Mouse (Mus musculus) Patski (cell line): Measurements from ENCODE around the gene Borcs6. TPM values are rescaled to one million over a fixed set of nuclear protein-coding genes. Genes with fewer than 3 reads are reported as not detected.

ENCODE experiments used
- ATAC-seq: fragments of 100-300 bp; one replicate; pipeline ENCODE4 v1.8.0; 2021
- CTCF ChIA-PET: fragments of 350-600 bp; sonication (Branson Sonifier 250); formaldehyde crosslinking; loops from one replicate; lab custom pipeline; 2022; ENCODE audit warnings: inconsistent platforms; lab: Charles Lee
- POLR2A ChIA-PET: fragments of 350-600 bp; sonication (Branson Sonifier 250); formaldehyde crosslinking; loops from one replicate; lab custom pipeline; 2022; ENCODE audit warnings: antibody characterized with exemption, inconsistent platforms; lab: Charles Lee
- DNase-seq: peaks from one replicate; pipeline ENCODE4 v3.0.0-alpha.2; 2011; ENCODE audit warnings: low read depth, low spot score
- H3K27me3 ChIP-seq: fragments of 371-371 bp; one replicate; pipeline ENCODE4 v1.5.1; 2021
- CTCF ChIP-seq: fragments of 100-300 bp; IDR thresholded peaks from one replicate; pipeline ENCODE4 v1.5.1; 2021
- in situ Hi-C: fragments of 300-500 bp; cut with MboI; formaldehyde crosslinking; loops from 3 replicates; pipeline ENCODE4 v1.11.1; 2018; ENCODE audit warnings: low pct_unique_long_range_greater_than_20kb, mixed read lengths
- polyA plus RNA-seq: library from polyadenylated mRNA; unstranded; gene quantifications from one replicate; pipeline ENCODE4 v1.2.3, GENCODE M21; 2021

Gene Borcs6
- polyA plus RNA-seq, 1 experiment from 2014 or later, result 15.9 TPM

- no peaks in the 10 kb centered on the region for H3K27me3 ChIP-seq
- ChIA-PET CTCF (no interaction called here), POLR2A (interaction anchor here (0.6 kb wide), 1 partner anchor 42 kb away, joined by 6 read pairs; no protein-coding TSS in a partner anchor)
- DNase-seq (no peak), ATAC-seq (no peak)
- in situ Hi-C loops, result loop anchor here (25.0 kb wide), 1 partner anchor 906 kb away; the partner anchor contains the start of genes Ctdnep1, Elp5, Gabarap and Phf23
- no peak for TF ChIP-seq CTCF
Observed at GRCm38 (mm10) chr11:69080855-69081222, 21.3 kb downstream of the Borcs6 start.

GRCm38 (mm10) chr11:69081613-69082012 is 22.1 kb downstream of the Borcs6 start:
- ATAC-seq (no peak), DNase-seq (no peak)
- ChIA-PET CTCF (interaction anchor here (1.0 to 1.4 kb wide), 2 partner anchors 12 to 42 kb away, joined by 3 to 5 read pairs; partner anchors contain the start of gene 9130213A22Rik), POLR2A (no interaction called here)
- in situ Hi-C loops, result loop anchor here (25.0 kb wide), 1 partner anchor 906 kb away; the partner anchor contains the start of genes Ctdnep1, Elp5, Gabarap and Phf23
- H3K27me3 ChIP-seq, result no peaks in the 10 kb centered on the region
- no peak for TF ChIP-seq CTCF

- DNase-seq (no peak), ATAC-seq (no peak)
- in situ Hi-C loops, result loop anchor here (25.0 kb wide), 1 partner anchor 902 kb away; the partner anchor contains the start of genes Ctdnep1, Elp5, Gabarap and Phf23
- ChIA-PET POLR2A (no interaction called here), CTCF (interaction anchor here (1.2 to 2.2 kb wide), 2 partner anchors 10 to 19 kb away, joined by 3 to 8 read pairs; no protein-coding TSS in a partner anchor)
- TF ChIP-seq CTCF, result no peak
- no peaks in the 10 kb centered on the region for H3K27me3 ChIP-seq
Observed at GRCm38 (mm10) chr11:69085608-69086007, 26.1 kb downstream of the Borcs6 start.

- no peaks in the 10 kb centered on the region for H3K27me3 ChIP-seq
- DNase-seq (no peak), ATAC-seq (no peak)
- in situ Hi-C loops, result loop anchor here (25.0 kb wide), 1 partner anchor 901 kb away; the partner anchor contains the start of genes Ctdnep1, Elp5, Gabarap and Phf23
- no peak for TF ChIP-seq CTCF
- ChIA-PET POLR2A (interaction anchor here (0.7 kb wide), 1 partner anchor 8 kb away, joined by 3 read pairs; no protein-coding TSS in a partner anchor), CTCF (interaction anchor here (2.2 kb wide), 1 partner anchor 19 kb away, joined by 8 read pairs; no protein-coding TSS in a partner anchor)
Observed at GRCm38 (mm10) chr11:69086390-69086789, 26.9 kb downstream of the Borcs6 start.

GRCm38 (mm10) chr11:69087082-69087481 is 27.6 kb downstream of the Borcs6 start:
- DNase-seq, result no peak
- ChIA-PET POLR2A (interaction anchor here (0.7 to 1.4 kb wide), 3 partner anchors 9 to 13 kb away, joined by 3 to 9 read pairs (median 3); no protein-coding TSS in a partner anchor), CTCF (interaction anchor here (1.1 to 2.2 kb wide), 2 partner anchors 20 to 37 kb away, joined by 3 to 8 read pairs; no protein-coding TSS in a partner anchor)
- no peak for TF ChIP-seq CTCF
- ATAC-seq, result no peak
- in situ Hi-C loops, result loop anchor here (25.0 kb wide), 1 partner anchor 900 kb away; the partner anchor contains the start of genes Ctdnep1, Elp5, Gabarap and Phf23
- no peaks in the 10 kb centered on the region for H3K27me3 ChIP-seq

GRCm38 (mm10) chr11:69087597-69087996 is 28.1 kb downstream of the Borcs6 start:
- no peak for TF ChIP-seq CTCF
- POLR2A ChIA-PET, result interaction anchor here (0.9 to 1.4 kb wide), 4 partner anchors 8 to 21 kb away, joined by 3 to 9 read pairs (median 4); no protein-coding TSS in a partner anchor
- ATAC-seq (no peak), DNase-seq (no peak)
- CTCF ChIA-PET, result interaction anchor here (1.1 to 2.2 kb wide), 2 partner anchors 21 to 36 kb away, joined by 3 to 8 read pairs; no protein-coding TSS in a partner anchor
- in situ Hi-C loops, result loop anchor here (25.0 kb wide), 1 partner anchor 900 kb away; the partner anchor contains the start of genes Ctdnep1, Elp5, Gabarap and Phf23
- H3K27me3 ChIP-seq, result no peaks in the 10 kb centered on the region

- CTCF ChIA-PET, result interaction anchor here (1.1 to 2.2 kb wide), 2 partner anchors 21 to 36 kb away, joined by 3 to 8 read pairs; no protein-coding TSS in a partner anchor
- no peaks in the 10 kb centered on the region for H3K27me3 ChIP-seq
- DNase-seq, result no peak
- peak; percentile 62 for ATAC-seq
- POLR2A ChIA-PET, result interaction anchor here (0.8 to 1.4 kb wide), 5 partner anchors 9 to 21 kb away, joined by 3 to 9 read pairs (median 3); no protein-coding TSS in a partner anchor
- no peak for TF ChIP-seq CTCF
- in situ Hi-C loops, result loop anchor here (25.0 kb wide), 1 partner anchor 899 kb away; the partner anchor contains the start of genes Ctdnep1, Elp5, Gabarap and Phf23
Observed at GRCm38 (mm10) chr11:69088103-69088855, 28.8 kb downstream of the Borcs6 start, which contains the start of gene Vamp2. Gene Vamp2 (plus strand): TSS chr11:69088490.

- DNase-seq (no peak), ATAC-seq (no peak)
- CTCF ChIA-PET, result no interaction called here
- no peak for TF ChIP-seq CTCF
- POLR2A ChIA-PET, result interaction anchor here (0.8 to 1.5 kb wide), 2 partner anchors 17 to 20 kb away, joined by 3 to 4 read pairs; no protein-coding TSS in a partner anchor
- H3K27me3 ChIP-seq, result no peaks in the 10 kb centered on the region
- in situ Hi-C loops, result loop anchor here (25.0 kb wide), 1 partner anchor 898 kb away; the partner anchor contains the start of genes Ctdnep1, Elp5, Gabarap and Phf23
Observed at GRCm38 (mm10) chr11:69088856-69089615, 29.5 kb downstream of the Borcs6 start.

- ATAC-seq (no peak), DNase-seq (no peak)
- TF ChIP-seq CTCF, result no peak
- POLR2A ChIA-PET, result interaction anchor here (1.5 kb wide), 1 partner anchor 17 kb away, joined by 4 read pairs; no protein-coding TSS in a partner anchor
- CTCF ChIA-PET, result no interaction called here
- in situ Hi-C loops, result loop anchor here (25.0 kb wide), 1 partner anchor 898 kb away; the partner anchor contains the start of genes Ctdnep1, Elp5, Gabarap and Phf23
- no peaks in the 10 kb centered on the region for H3K27me3 ChIP-seq
Observed at GRCm38 (mm10) chr11:69089616-69090290, 30.2 kb downstream of the Borcs6 start.
